Mouse (Mus musculus): ENCODE measurements around the gene Ldlrad1.

Gene Ldlrad1

DNA sequence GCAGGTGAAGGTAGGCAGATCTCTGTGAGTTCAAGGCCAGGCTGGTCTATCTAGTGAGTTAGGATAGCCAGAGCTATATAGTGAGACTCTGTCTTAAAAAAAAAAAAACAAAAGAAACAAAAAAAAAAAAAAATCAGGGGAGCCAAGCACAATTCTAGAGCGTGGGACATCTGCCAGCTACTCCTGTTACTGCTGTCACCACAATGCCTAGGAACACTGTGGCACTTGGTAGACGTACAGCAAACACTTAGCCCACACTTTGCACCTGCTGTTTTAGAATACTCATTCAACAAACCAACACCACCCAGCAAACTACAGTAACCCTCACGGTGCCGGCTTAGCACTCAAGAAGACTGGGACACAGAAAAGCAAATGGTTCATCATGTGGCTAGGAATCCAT lies 2.5 kb downstream of the Ldlrad1 start:
- DNase-seq (ENCODE audit: low spot score in 2 of 2): peak in 1 of 2 experiments; percentile 17

DNA sequence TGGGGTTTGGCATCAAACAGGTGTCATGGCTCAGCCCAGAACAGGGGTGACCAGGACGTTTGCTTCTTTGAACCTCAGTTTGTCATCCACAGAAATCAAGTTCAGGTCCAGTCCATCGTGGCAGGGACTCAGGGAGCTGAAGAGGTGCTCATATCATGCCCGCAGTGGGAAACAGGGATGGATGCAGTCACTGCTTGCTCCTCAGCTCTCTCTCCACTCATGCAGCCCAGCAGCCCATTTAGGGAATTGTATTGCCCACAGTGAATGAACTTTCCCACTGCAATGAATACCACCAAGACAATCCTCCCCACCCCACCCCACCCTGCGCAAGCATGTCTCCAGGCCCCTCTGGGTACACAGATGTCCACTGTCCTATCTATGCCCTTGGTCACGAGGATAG lies 3.0 kb downstream of the Ldlrad1 start:
- DNase-seq (ENCODE audit: low spot score in 2 of 2): no peak

DNA sequence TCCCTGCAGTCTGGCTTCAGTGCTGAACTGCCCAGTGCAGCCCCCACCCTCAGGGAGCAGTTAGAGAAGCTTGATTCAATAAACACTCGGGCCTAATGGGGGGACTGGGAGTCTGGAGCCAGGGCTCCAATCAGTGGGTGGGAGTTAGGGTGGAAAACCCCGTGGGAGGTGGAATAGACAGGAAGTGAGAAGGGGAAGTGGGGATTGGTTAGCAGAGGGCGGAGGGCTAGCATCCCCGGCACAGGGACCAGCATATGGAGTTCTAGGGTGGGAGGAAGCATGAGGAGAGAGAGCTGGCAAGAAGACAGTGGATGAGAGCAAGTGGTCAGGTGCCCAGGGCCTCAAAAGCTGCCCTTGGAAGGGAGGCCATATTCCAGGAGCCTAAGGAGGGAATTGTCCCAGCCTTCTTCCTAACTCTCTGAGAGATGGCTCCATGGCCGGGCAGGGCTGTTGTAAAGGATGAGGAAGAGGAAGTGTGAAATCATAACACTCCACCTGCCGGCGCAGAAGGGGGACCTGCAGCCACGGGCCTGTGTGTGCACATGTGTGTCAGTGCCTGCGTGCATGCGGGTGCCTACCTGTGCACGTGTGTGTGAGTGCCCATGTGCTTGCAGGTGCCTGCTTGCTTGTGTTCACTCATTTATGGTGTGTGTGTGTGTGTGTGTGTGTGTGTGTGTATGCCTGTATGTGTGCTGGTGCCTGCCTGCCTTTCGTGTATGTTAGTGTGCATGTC lies 4.5 kb downstream of the Ldlrad1 start:
- DNase-seq (ENCODE audit: low spot score in 2 of 2): no peak

DNA sequence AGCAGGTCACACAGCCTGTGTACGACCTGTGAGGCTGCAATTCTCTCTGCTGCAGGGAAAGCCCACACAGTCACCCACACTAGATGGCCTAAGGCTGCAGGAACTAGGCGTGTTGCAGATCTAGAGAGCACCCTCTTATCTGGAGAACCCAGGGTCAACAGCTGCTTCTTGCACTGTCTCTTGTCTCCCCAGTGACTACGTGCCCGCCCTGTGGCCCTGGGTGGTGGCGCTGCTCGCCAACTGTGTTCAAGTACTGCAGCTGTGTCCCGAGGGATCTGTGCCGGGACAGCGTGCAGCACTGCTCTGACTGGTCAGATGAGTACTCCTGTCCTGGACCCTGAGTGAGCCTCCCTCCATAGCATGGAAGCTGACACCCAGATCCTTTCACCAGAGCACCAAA lies 8.6 kb downstream of the Ldlrad1 start:
- no peak for DNase-seq (ENCODE audit: low spot score in 2 of 2)

DNA sequence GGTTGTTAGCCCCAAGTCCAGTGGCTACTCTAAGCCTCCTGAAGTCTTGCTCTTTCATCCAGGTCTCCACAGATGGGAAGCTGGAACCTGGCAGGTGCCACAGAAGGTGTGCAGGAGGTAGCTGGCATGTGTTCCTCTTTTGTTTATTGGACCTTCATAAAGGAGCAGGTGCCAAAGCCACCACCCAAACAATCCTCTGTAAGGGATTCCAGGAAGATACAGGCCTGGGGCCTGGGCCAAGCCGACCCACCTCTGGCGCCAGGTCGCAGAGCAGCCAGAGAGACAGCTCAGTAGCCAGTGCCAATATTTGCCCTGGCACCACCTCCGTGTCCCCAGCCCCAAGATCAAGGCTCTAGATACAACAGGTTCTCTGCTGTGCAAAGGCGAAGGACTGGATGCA lies 12.5 kb downstream of the Ldlrad1 start:
- no peak for DNase-seq (ENCODE audit: low spot score in 2 of 2)

DNA sequence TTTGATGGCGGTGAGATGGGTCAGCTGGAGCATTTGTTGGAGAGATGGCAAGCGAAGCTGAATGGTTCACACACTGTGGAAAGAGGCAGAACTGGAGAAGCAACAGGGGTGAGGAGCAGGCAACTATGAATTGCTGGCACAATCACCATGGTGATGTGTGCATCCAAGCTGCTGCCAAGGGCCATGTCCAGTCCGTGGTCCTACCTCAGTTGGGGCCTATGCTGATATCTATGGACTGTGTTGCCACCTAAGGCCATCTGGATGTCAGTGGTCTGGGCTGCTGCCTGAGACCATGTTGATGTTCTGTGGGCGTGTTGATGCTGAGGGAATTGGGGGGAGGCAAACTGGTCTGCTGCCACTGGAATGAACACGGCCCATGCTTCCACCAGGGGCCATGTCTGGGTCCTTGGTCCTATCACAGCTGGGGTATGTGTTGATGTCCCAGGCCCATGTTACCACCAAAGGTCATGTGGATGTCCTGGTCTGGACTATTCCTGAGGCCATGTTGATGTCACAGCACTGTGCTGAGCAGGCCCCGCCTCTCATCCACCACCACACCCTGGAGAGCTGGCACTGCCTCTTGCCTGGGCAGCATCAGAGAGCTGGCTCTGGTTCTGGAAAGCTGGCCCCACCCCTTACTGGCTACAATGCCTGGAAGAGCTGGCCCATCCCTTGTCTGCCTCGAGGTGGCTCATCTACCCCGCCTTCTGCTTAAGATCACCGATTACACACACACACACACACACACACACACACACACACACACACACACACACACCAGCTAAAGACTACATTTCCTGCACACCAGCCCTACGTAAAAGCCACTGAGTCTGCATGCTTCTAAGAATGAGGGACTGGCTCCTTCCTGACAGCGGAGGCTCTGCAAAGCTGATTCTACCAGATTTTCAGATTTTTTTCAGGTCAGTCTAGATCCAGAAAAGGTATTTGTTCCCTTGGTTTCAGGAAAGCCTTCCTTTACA lies 14.5 kb downstream of the Ldlrad1 start:
- peak in 1 of 2 experiments; percentile 6 for DNase-seq (ENCODE audit: low spot score in 2 of 2)

DNA sequence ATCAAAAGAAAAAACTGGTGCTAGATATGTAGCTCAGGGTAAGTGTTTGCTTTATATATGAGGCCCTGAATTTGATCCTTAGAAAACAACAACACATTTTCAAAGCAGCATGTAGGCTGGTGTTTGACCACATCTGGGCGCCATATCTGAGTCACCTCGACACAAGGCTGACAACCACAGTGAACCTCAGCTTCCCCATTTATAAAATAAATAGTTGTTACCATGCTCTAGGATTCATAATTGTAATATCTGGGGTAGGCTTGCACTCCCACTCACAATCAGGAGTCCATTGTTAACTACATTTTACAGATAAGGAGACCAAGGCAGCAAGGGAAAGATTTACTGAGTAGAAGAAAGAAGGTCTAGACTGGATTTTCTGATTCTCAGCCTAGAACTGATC lies 17.3 kb downstream of the Ldlrad1 start:
- DNase-seq (ENCODE audit: low spot score in 2 of 2): no peak

DNA sequence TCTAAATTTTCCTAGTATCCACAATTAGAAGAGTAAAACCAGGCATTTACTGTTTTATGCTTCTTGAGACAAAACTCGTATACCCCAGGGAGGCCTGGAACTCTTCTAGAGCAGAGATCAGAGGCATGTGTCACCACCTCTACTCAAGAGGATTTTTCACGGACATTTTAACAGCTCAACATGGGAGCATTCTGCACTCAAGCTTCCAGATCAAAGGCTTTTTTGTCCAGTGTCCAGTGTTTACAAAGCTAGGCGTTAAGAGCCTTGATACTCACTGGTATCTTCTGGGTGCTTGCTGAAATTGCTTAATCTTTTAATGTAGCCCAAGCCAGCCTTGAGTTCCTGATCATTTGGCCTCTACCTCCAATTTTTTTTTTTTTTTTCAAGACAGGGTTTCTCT lies 23.2 kb downstream of the Ldlrad1 start:
- no peak for DNase-seq (ENCODE audit: low spot score in 2 of 2)

DNA sequence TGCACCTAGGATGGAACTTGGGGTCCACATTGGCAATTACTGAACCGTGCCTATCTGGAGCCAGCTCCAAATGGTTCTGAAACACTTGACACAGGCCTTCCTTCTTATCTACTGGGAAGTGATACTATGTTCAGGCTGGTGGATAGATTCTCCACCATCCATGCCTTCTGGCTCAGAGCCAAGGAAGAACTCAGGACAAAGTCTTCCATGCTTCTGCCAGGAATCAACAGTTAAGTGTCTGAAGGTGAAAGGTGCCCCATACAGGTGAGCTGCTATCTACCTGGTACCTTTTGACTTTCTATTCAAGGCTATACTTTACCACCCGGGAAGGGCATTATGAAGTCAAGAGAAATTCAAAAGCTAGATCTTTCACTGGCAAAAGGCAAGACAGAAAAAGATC lies 29.3 kb downstream of the Ldlrad1 start:
- DNase-seq (ENCODE audit: low spot score in 2 of 2): no peak

DNA sequence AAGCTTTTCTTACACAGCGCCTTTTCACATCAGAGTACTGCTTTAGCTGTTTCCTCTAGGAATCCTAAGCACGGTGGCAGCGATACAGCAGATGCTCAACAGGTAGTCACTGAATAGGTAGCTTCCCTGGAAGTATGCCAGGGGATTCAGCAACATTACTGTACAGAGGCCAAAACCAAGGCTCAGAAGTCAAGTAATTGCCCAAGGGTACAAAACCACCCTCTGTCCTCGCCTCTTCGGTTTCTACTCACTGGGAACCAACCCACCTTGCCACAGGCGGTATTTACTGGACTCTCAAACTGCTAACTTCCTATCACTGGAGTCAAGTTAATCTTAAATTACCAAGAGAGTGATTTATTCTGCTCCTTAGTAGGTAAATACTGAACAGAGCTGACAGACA lies 31.2 kb downstream of the Ldlrad1 start:
- no peak for DNase-seq (ENCODE audit: low spot score in 2 of 2)

DNA sequence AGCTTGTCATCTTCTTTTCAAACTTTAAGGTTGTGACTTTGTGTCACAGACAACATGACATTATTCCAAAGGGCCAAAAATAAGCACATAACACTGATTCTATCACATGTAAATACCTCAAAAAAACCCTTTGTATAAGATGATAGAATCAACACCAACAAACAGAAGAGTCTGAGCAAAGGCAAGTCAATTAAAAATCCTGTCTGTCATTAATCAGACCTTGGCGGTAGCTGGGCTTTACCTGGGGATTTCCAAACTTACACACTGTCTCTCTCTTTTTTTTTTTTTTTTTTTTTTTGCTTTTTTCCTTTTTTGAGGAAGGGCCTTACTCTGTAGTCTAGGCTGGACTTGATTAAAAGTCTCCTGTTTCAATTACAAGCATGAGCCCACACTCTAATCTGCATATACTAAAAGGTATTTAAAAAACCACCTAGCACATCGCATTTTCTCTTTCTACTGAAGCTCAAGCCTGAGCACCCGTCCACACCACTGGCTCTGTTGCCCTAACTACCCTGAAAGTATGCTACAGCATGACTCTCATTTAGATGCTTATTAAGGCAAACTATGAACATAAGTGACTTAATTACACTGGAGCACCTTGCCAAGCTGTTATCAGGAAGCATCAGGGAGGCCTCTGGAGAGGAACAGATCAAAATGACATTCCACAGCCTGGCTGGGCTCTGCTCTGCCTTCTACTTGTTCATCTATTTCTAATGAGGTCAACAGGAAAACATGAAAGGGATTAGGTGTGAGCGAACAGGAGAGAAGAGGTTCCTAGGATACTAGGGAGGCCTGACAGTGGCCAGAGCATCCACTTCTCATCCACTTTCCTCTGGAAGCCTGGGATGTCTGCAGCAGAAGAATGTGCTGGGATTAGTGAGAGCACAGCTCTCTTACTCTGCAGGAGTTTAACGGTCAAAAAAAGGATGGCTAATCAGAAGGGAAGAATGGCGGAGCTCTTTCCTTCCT lies 34.7 kb downstream of the Ldlrad1 start:
- no peak for DNase-seq (ENCODE audit: low spot score in 2 of 2)

DNA sequence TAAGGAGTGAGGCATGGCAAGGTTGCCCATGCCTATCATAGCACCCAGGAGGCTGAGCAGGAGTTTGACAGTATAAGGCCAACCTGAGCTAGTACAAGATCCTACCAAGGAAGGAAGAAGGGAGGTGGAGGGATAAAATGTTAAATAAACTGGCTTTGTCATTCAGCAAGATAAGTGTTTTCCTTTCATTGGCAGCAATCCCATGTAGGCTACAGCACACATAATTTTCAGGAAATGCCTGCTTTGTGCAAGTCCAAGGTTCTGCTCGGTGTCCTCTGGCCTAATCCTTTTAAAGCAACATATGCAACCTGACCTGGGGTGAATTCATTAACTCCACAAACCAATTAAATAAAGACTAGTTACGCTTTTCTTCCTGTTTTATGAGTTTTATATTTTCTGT lies 36.4 kb downstream of the Ldlrad1 start:
- DNase-seq (ENCODE audit: low spot score in 2 of 2): no peak

DNA sequence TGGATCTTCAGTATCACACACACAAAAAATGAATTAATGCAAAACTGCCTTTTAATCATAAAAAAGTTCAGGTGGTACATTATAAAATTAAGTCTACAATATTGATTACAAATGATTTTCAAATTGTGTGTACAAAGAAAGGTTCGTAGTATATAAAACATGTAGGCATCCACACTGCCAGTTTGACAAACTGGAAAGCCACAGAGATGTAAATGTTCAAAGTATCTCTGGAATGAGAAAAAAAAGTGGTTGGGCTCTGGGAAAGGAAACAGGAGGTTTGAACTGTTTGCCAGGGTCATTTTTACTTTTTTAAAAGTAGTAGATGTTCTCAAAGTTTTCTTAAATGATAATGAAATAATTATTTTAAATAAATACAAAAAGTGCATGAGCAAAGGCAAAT lies 37.1 kb downstream of the Ldlrad1 start:
- DNase-seq (ENCODE audit: low spot score in 2 of 2): no peak

DNA sequence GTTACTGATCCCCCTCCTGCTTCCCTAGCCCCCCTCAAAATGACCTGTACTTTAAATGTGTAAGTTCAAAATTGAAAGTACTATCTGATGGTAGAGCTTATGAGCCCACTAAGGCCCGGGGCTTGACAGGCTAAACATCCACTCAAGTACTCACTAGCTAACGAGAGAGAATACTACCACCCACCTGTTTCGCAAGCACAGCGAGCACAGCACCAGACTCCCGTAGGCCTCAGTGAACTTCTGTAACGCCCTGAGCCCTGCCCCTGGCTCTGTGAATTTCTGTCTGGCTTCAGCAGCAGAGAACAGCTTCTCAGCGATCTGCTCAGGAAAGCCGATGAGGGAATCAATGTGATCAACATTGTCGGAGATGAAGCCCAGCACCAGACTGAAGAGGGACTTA lies 38.1 kb downstream of the Ldlrad1 start:
- no peak for DNase-seq (ENCODE audit: low spot score in 2 of 2)

DNA sequence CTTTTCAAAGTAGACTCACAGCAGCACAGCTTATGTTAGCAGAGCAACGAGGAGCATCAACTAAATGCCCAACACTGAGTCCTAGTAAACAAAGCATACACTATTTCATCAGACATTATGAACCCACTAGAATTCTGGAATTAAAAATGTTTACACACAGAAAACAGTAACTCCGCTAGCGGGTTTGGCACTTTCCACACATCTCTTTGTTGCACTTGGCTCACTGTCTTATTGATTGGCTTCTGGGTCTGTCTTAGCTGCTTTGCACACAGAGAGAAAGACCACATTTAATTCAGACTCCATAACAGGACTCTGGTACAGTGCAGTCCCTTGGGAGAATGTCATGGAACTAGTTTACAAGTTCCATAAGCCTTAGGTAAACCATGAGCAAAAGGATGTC lies 39.1 kb downstream of the Ldlrad1 start:
- no peak for DNase-seq (ENCODE audit: low spot score in 2 of 2)

DNA sequence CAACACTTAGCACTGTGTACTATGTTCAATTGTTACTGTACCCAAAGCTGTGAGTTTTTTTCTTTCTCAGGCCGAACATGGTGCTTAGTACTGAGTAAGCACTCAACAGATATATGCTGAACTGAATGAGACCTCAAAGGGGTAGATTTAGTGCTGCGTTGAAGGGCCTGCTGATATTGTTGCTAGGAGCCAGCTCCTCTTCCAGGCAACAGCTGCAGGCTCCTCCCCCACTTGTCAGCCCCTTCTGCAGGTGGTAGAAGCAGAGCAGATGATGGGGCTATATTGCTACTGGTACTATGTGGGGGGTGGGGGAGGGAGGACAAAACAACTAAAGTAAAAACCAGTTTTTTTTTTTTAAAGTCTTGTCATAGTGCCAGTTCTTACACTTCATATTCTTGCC lies 40.5 kb downstream of the Ldlrad1 start:
- DNase-seq (ENCODE audit: low spot score in 2 of 2): no peak

DNA sequence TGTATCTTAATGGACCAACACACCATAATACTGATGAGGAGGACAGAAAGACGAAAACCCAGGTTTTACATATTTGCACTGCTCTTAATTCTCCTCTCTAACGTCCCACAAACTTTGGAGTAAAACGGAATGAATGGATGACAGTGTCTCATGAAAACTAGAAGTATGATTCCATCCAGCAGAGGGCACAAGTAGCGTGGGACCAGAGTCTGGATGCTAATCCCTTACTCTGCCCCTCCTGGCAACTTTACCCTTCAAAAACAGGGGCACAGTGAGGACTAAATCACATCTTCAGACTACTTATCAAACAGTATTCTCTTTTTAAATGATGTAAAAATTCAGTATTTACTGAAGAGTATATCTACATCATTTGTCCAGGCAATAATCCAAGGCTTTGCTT lies 41.5 kb downstream of the Ldlrad1 start:
- DNase-seq (ENCODE audit: low spot score in 2 of 2): peak in 1 of 2 experiments; percentile 63

DNA sequence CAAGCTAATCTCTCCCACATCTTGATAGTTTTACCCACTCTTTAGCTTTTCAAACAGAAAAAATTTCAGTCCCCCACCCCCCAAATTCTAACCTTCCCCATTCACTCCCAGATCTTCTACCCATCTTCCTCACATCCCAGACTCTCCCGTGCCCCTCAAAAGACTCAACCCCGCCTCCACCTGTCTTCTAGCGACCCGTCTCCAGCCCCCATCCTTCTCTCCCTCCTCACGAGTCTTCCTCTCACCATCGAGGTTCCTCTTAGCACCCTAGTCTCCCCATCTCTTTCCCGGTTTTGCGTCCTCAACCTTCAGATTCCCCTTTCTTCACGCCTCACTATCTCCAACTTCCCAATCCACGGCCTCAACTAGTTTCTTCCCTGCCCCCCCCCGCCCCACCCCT lies 43.5 kb downstream of the Ldlrad1 start:
- DNase-seq (ENCODE audit: low spot score in 2 of 2): no peak

DNA sequence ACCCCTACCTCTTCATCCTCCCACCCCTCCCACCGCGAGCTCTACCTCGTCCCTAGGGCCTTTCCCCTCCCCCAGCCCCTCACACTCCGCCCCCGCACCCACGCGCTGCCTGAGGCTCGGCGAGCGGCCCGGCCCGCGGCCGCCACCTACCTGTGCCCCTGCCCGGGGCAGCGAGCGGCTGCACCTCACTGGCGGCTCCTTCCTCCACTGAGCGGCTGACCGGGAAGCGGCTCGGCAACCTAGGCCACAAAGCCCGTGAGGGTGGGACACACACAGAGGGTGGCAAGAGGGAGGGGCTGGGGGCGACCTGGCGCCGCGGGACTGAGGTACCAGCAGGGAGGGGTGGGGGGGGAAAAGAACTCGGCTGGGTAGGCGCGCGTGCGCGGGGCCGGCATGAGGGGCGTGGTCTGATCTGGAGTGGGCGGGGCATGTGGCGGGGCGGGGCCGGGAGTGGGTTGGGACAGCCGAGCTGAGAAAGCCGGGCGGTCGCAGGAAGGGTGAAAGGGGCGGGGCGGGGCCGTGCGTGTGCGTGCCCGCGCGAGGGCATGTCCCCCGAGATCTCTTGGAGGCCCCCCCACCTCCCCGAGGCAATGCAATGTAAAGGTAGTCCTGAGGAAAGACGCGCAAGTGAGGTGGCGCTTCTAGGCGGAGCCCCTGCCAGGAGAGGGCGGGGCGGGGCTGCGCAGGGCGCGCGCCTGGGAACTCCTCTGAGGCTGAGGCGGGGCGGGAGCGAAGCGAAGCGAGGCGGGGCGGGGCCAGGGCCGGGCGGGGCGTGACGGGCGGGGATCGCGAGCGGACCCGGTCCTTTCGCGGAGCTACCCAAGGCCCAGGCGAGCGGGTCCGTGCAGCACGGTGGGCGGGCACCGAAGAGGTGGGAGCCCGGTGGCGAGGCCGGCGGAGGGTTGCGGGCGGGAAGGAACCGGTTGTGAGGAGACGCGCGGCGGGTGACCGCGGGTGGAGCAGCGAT lies 44.4 kb downstream of the Ldlrad1 start, which contains the start of the genes Lrrc42 and Hspb11:
Gene Lrrc42 (minus strand): TSS at position 408 of the 967 bp plus-strand sequence.
Gene Hspb11 (plus strand): TSS at position 469 of the 967 bp plus-strand sequence.
- DNase-seq (ENCODE audit: low spot score in 2 of 2): peak; percentile 88 to 90

DNA sequence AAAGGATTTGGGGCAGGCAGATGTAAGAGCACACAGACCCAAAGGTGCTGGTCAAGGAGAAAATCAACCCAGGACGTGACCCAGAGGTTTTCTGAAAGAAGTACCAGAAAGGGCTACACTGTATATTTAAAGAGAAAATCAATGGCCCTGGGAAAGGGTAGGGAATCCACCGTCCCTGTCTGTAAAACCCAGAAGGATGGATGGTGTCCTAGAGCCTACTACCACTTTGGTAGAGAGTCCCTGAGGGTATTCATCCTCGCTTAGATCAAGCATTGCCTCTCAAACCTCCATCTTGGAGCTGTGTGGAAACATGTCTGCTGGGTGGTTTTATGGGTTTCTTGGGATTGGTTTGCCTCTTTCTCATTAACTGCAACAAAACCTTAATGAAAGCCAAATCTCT lies 45.4 kb downstream of the Ldlrad1 start:
- DNase-seq (ENCODE audit: low spot score in 2 of 2): no peak

All from left cerebral cortex, adult 9 months (tissue).